Mouse (Mus musculus): ENCODE results near the gene Sept11.

Gene Sept11

DNA sequence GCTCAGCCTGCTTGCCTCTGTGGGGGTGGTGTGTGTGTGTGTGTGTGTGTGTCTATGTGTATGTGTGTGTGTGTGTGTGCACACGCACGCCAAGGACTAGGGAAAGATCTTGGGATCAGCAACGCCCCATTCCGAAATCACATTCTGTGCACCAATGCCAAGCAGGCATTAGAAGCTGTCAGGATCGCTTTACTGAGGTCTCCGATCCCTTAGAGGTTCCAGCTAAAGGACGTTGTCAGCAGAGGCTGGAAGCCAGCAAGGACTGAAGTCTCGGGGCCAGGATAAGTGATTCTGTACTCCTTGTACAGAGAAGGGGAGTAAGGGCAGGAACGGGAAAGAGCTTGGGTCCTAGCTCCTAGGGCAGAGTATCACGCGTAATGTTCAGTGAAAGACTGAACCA is 61.2 kb downstream of the Sept11 start:
- in situ Hi-C loops (cut with MboI, MseI): no loop called here

GRCm38 (mm10) chr5:93163541-93163940 is 70.3 kb downstream of the Sept11 start:
- in situ Hi-C loops (cut with MboI, MseI): loop anchor here in 1 of 2 experiments (5.0 kb wide), 1 partner anchor 71 kb away; the partner anchor contains the start of gene Sept11

- in situ Hi-C loops (cut with MboI, MseI): no loop called here
Measured at GRCm38 (mm10) chr5:93167919-93168516, 74.8 kb downstream of the Sept11 start.

DNA sequence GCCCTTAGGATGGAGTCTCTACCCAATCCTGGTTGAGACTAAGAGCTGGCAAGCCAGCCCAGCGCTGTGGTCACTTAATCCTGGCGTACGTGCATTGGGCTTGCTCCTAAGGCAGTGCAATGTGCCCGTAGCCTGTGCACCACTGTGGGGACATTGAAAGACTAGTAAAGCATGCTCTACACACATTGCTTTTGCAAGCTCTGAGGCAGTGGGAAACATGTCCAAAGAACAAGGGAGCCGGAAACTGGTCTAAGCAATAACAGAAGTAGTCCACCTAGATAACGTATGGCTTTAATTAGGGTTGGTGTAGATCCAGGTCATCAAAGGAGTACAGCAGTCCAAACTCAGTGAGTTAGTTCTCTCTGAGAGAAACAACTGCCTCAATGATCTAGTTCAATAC is 75.4 kb downstream of the Sept11 start:
- in situ Hi-C loops (cut with MboI, MseI): no loop called here

DNA sequence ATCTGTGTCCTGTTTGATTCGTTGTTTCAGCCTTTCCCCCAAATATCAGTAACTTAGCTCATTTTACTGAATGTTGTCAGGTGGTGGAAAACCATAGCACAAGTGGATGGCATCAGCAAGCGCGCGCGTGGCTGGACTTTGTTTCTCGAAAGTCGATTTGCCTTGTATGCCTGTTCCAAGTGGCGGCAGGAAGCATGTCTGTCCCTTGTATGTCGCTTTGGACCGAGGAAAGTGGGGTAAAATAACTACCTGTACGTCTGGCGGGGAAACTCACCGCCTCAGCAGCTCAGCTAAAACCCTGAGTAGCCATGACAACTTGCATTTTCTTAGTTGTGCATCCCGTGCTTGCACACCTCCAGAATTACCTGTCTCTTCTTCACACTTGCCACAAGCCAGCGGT is 78.2 kb downstream of the Sept11 start:
- in situ Hi-C loops (cut with MboI, MseI): no loop called here

DNA sequence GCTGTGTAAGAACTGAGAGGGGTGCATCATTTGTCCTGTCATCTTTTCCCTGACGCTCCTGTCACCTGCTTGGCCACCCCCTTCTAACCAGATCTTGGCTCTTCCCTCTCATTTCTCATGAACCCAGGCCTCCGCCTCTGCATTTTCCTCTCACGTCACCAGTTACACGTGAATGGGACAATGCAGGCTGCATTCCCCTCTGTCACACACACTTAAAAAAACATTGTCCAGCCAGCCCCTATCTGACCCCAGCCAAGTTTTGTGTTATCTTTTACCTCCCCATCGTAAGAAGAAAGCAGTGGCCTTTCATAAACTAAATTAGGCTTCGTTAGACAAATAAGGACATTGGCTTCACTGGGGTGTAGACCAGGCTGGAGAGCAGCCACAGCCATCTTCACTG is 79.3 kb downstream of the Sept11 start:
- in situ Hi-C loops (cut with MboI, MseI): no loop called here

- in situ Hi-C loops (cut with MboI, MseI): no loop called here
Measured at GRCm38 (mm10) chr5:93174675-93175074, 81.4 kb downstream of the Sept11 start.

- in situ Hi-C loops (cut with MboI, MseI): no loop called here
Measured at GRCm38 (mm10) chr5:93178616-93179015, 85.4 kb downstream of the Sept11 start.

DNA sequence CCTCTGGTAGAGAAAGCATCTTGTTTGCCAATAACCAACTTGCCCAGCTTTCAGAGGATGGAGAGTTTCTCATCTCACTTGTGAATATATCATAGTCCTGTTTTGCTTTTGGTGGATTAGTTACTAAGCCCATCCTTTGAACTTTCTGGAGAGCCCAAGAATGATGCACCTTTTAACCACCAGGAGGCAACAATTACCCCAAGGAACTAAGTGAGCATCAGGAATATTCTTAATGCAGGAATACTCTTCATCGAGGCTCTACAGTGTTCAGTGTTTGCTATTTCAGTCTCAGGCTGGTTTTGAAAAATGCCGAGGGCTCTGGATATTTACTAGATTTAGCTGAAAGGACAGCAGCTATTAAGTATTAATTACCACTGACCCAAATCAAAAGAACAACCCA is 87.0 kb downstream of the Sept11 start:
- in situ Hi-C loops (cut with MboI, MseI): no loop called here

DNA sequence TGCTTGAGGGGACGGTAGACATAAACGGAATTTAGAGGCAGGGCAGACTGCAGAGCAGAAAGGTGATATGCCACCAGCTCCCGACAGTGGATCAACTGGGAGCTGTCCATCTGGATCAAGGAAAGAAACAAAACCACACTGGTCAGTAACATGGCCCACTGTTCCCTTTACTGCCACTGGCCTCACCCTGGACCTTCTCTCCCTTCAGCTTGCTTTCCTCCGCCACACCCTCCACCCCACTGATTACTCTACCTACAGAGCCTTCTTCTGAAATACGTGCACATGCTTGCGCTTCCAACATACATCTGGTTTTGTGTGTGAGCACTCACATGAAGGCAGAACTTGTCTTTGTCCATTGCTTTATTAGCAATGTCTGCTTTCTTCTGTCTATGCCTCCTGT is 90.1 kb downstream of the Sept11 start:
- in situ Hi-C loops (cut with MboI, MseI): no loop called here

DNA sequence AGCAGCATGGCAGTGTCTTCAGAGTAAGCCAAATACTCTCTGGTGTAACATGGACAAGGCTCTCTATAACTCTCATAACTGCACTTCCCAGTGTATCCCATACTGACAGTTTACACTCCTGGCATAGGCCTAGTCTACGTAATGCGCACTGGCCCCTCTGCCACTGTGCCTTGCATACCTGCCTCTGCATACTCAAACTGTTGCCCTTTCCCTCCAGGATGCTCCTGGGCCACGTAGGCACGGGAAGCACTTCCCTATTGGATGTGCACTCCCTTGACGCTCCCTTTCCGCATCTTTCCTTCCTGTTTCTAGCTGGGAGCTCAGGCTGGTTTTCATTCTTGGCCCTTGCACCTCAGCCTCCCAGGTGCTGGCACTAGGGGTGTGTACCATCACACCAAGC is 91.3 kb downstream of the Sept11 start:
- in situ Hi-C loops (cut with MboI, MseI): no loop called here

DNA sequence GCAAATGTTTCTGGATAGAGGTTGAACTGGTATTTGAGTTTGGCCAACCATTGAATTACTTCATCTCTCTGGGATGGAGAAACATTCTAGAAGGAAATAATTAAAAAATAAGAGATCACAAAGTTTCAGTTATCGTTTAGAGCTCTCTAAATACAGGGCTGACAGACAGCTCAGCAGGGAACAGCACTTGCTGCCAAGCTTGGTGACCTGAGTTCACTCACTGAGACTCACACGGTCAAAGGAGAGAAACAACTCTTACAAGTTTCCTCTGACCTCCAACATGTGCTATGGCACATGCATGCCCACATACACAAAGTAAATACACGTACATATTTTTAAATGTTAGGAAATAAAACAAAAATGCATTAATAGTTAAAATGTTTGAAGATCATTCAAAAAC is 96.4 kb downstream of the Sept11 start:
- in situ Hi-C loops (cut with MboI, MseI): no loop called here

GRCm38 (mm10) chr5:93190428-93190827 is 97.2 kb downstream of the Sept11 start:
- in situ Hi-C loops (cut with MboI, MseI): no loop called here

DNA sequence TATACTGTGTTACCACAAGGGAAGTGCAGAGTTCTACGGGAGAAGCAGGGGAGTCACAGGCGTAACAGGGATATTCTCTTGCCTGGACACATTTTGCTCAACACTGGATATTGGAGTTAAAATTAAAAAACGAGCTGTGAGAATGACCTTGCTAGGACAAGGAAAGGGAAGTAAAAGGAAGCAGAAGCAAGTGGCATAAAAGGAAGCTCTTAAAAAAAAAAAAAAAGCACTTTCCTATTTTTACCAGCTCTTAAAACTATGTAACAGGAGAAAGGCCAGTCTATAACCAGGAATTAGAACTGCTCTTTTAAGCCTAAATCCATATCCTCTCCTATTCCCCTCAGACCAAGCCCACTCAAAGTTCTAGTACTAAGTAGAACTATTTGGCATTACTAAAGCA is 105.0 kb downstream of the Sept11 start:
- in situ Hi-C loops (cut with MboI, MseI): no loop called here

DNA sequence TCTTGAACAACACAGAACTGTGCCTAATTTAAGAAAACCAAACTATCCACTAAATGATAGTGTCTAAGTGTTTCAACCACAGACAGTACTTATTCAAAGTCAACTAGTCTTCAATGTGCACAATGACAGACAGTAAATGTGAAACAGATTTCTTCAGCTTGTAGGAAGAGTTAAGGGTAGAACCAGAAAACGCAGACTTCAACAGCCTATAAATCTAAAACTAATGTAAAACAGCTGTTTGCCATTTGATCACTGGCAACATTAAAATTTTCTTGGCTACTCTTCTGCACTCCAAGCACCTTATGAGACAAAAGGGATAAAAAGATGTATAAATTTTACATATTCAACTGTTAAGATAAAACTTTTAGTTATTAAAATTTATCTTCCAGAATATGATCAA is 107.9 kb downstream of the Sept11 start:
- in situ Hi-C loops (cut with MboI, MseI): no loop called here

GRCm38 (mm10) chr5:93205371-93206108 is 112.3 kb downstream of the Sept11 start:
- in situ Hi-C loops (cut with MboI, MseI): loop anchor here (5.0 kb wide), 2 partner anchors 52 to 62 kb away; partner anchors contain the start of gene Ccng2 (in 1 of the 2)

DNA sequence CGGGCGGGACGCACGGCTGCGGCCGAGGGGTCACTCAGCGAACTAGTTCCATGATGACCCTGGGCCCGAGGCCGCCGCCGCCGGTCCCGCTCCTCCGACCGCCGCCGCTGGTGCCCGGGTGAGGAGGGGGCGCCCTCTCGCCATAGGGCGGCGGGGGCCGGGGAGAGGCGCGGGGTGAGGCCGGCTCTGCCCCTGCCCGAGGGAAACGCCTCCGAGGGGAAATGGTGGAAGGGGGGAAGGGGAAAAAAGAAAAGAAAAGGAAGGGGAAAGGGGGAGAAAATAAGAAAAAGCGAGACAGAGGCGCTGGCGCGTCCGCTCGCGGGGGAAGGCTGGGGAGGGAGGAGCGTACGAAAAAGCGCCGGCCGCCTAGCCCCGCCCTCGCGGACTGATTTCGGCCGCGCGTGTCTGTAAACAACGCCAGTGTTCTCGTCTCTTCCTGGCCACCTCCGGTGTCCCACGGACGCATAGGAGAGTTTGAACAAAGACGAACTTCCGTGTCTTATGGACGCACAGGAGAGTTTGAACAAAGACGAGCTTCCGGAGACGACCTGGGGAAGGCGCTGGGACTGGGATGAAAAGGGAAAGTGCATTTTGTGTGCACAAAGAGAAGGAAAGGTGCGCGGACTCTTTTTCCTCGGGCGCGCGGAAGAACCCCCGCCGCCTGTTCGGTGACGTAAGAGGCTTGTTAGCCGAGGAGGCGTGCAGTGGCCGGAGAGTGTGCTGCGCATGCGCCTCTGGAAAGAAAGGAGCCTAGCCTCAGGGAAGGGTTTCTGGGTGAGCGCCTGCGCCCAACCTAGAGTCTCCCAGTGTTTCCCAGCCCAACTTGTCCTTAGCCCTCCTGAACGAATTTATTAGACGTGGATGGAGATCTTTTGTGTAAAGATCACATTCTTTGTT is 113.1 kb downstream of the Sept11 start, which contains the start of the genes Ccni and 2010109A12Rik:
TSS of gene Ccni (minus strand) at position 387 of the 897 bp plus-strand sequence.
TSS of gene 2010109A12Rik (plus strand) at position 410 of the 897 bp plus-strand sequence.
- in situ Hi-C loops (cut with MboI, MseI): loop anchor here (5.0 kb wide), 2 partner anchors 51 to 61 kb away; partner anchors contain the start of gene Ccng2 (in 1 of the 2)

- in situ Hi-C loops (cut with MboI, MseI): loop anchor here (5.0 kb wide), 2 partner anchors 50 to 60 kb away; partner anchors contain the start of gene Ccng2 (in 1 of the 2)
Measured at GRCm38 (mm10) chr5:93207006-93207348, 113.7 kb downstream of the Sept11 start.

DNA sequence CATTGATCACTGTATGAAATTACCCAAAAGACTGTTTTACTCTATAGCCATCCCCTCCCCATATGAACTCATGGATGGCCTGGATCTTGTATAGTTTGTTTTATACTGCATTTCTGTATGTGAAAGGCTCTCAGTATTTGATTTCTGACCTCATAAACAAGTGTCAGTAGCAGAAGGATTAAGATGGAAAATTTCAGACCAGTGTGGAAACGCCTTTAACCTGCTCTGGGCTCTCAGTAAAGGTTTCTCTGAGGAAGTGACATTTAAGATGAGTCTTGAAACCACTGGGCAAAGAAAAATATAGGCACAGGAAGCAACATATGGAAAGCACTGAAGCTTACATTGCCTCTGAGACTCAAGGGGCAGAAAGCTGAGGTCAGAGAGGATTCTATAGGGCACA is 114.3 kb downstream of the Sept11 start:
- in situ Hi-C loops (cut with MboI, MseI): loop anchor here (5.0 kb wide), 2 partner anchors 50 to 60 kb away; partner anchors contain the start of gene Ccng2 (in 1 of the 2)

GRCm38 (mm10) chr5:93218375-93218774 is 125.1 kb downstream of the Sept11 start:
- in situ Hi-C loops (cut with MboI, MseI): no loop called here

- in situ Hi-C loops (cut with MboI, MseI): no loop called here
Measured at GRCm38 (mm10) chr5:93221661-93222060, 128.4 kb downstream of the Sept11 start.

- in situ Hi-C loops (cut with MboI, MseI): no loop called here
Measured at GRCm38 (mm10) chr5:93224549-93224948, 131.3 kb downstream of the Sept11 start.
